Mouse (Mus musculus) liver, adult 2 months (tissue): Measurements from ENCODE around the gene Mysm1. TPM values are rescaled to one million over a fixed set of nuclear protein-coding genes. Genes with fewer than 3 reads are reported as not detected.

Experiments used
- DNase-seq: peaks from one replicate; pipeline ENCODE4 v3.0.0-alpha.2; 2011; ENCODE audit warnings: low read depth, low spot score; ENCODE audit errors: extremely low read depth
- H3K27ac ChIP-seq: fragments of 200-500 bp; replicated peaks from 2 replicates; pipeline ENCODE4 v1.5.1; 2012; ENCODE audit warnings: low read depth, mild to moderate bottlenecking, control low read depth, inconsistent platforms, low read length; ENCODE audit not compliant: insufficient read depth
- H3K27me3 ChIP-seq: fragments of 200-500 bp; 2 replicates; pipeline ENCODE4 v1.6.1; 2012; ENCODE audit warnings: mild to moderate bottlenecking, moderate library complexity, low read length, inconsistent platforms; ENCODE audit not compliant: control insufficient read depth, insufficient read depth
- H3K36me3 ChIP-seq: fragments of 200-500 bp; 2 replicates; pipeline ENCODE4 v1.6.1; 2012; ENCODE audit warnings: low read length, inconsistent platforms; ENCODE audit not compliant: control insufficient read depth, insufficient read depth
- H3K4me1 ChIP-seq: fragments of 200-500 bp; 2 replicates; pipeline ENCODE4 v1.6.1; 2011; ENCODE audit warnings: low read length; ENCODE audit not compliant: control insufficient read depth, insufficient read depth
- H3K4me3 ChIP-seq: fragments of 200-500 bp; 2 replicates; pipeline ENCODE4 v1.5.1; 2011; ENCODE audit warnings: low read depth, mild to moderate bottlenecking, control low read depth, low read length, moderate library complexity; ENCODE audit not compliant: insufficient read depth
- H3K79me2 ChIP-seq: fragments of 200-500 bp; 2 replicates; pipeline ENCODE4 v1.6.1; 2012; ENCODE audit warnings: inconsistent platforms, mild to moderate bottlenecking, low read length, moderate library complexity; ENCODE audit not compliant: control insufficient read depth, insufficient read depth
- H3K9ac ChIP-seq: fragments of 200-500 bp; 2 replicates; pipeline ENCODE4 v1.6.1; 2012; ENCODE audit warnings: low read depth, mild to moderate bottlenecking, control low read depth, inconsistent platforms, low read length
- CTCF ChIP-seq: fragments of 200-500 bp; IDR thresholded peaks from 2 replicates; pipeline ENCODE4 v1.5.1; 2011; ENCODE audit warnings: low read depth, low read length, control low read depth
- POLR2A ChIP-seq: fragments of 200-500 bp; IDR thresholded peaks from 2 replicates; pipeline ENCODE4 v1.6.1; 2011; ENCODE audit warnings: low read length, control low read depth; ENCODE audit not compliant: insufficient read depth; ENCODE audit errors: extremely low read depth
- WGBS: fragments of 180-500 bp; shearing (Covaris S2); methylation state at CpG from one replicate; pipeline ENCODE4 v1.1.7; 2018; 5-methylcytosine and 5-hydroxymethylcytosine counted together
- polyA plus RNA-seq: library from polyadenylated mRNA; depleted of rRNA; stranded (reverse); fragments of >200 nt; gene quantifications from 2 replicates; pipeline ENCODE4 v1.2.3, GENCODE M21; 2012; rRNA removed
- total RNA-seq: library from RNA; depleted of rRNA; stranded (reverse); fragments of >200 nt; gene quantifications from 2 replicates; pipeline ENCODE4 v1.2.3, GENCODE M21; 2014; rRNA removed

The Mysm1 gene
- total and polyA plus RNA-seq, 2 experiments, result 1.8 to 14.4 TPM

DNA sequence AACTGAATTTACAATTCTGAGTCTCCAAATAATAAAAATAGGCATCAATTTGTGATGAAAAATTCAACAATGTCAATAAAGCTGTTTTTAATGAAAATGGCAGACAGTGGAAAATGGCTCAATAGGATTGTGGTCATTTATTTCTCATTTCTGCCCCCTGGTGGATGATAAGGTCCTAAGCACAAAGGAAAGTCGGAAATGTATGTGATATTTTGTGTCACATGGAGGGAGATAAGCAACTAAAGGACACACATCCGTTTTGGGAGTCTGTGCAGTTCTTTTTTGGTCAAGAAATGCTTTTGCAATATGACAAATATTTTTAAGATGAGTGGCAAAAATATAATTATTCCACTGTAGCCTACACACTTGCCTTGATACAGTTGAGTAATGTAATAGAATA is 78.2 kb downstream of the Mysm1 start:
- Histone ChIP-seq H3K4me3 (no peak overlapping the region), H3K27me3 (no peaks in the 10 kb centered on the region), H3K79me2 (no peaks in the 10 kb centered on the region), H3K36me3 (no peaks in the 10 kb centered on the region), H3K4me1 (no peaks in the 10 kb centered on the region), H3K27ac (no peak overlapping the region), H3K9ac (no peak overlapping the region)
- peak; percentile 24 for DNase-seq
- WGBS, result 14% methylated on average over 2 of the region's 2 CpGs
- TF ChIP-seq POLR2A (no peak), CTCF (0 out of 2 replicates have a peak, but pooled peaks have one; percentile 25)

Other genes with a start within 250 kb of the Mysm1 start
- 12.7 and 15.0 TPM in 2 replicates for gene Tek, start 239.8 kb downstream of the Mysm1 start, total RNA-seq
- 1.9 and 2.3 TPM in 2 replicates for gene Tek, start 239.8 kb downstream of the Mysm1 start, polyA plus RNA-seq
- 0.13 TPM in 1 of 2 replicates, not detected in the other for gene Eqtn, start 50.3 kb downstream of the Mysm1 start, total RNA-seq
- gene Eqtn, start 50.3 kb downstream of the Mysm1 start, polyA plus RNA-seq, result 0.11 TPM in 1 of 2 replicates, not detected in the other
- gene Jun, start 73.1 kb upstream of the Mysm1 start, total RNA-seq, result 3.7 and 5.2 TPM in 2 replicates
- gene Jun, start 73.1 kb upstream of the Mysm1 start, polyA plus RNA-seq, result 3.2 and 5.7 TPM in 2 replicates